Mouse (Mus musculus): ENCODE measurements around the gene Mapk11. TPM values are rescaled to one million over a fixed set of nuclear protein-coding genes. Genes with fewer than 3 reads are reported as not detected.

Gene Mapk11
- polyA plus RNA-seq (2017; shearing (Covaris generic)), result 34.8 TPM

GRCm38 (mm10) chr15:89149271-89150040 lies at the start of gene Mapk11:
Gene Mapk11, minus strand, starts transcription at chr15:89149628.

DNA sequence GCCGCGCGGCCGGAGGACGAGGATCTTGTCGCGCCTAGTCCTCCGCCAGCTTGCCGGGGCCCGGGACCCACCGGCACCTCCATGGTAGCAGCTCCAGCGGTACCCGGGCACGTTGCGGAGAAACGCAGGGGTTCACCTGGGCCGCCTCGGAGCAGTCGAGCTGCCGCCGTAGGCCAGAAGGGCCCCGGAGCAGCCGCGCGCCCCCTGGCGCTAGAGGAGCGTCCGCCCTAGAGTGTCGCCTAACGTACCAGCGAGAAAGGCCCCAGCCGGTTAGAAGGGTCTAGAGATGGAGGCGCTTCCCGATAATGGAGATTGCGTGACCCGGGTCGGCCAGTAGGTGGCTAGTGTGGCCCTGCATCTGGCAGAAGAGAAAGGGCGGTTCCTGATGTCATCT lies 46.9 kb upstream of the Mapk11 start, which contains the start of gene Dennd6b:
Gene Dennd6b, minus strand, starts transcription at position 184 of the 394 bp plus-strand sequence.

GRCm38 (mm10) chr15:89180571-89181229 lies 31.3 kb upstream of the Mapk11 start, which contains the start of gene Plxnb2:
Gene Plxnb2, minus strand, starts transcription at chr15:89180788.

GRCm38 (mm10) chr15:89140659-89141252 lies 8.7 kb downstream of the Mapk11 start, which contains the start of gene Mapk12:
Gene Mapk12, minus strand, starts transcription at chr15:89140703.

GRCm38 (mm10) chr15:89128382-89129350 lies 20.8 kb downstream of the Mapk11 start, which contains the start of gene Hdac10:
Gene Hdac10, minus strand, starts transcription at chr15:89128700.

DNA sequence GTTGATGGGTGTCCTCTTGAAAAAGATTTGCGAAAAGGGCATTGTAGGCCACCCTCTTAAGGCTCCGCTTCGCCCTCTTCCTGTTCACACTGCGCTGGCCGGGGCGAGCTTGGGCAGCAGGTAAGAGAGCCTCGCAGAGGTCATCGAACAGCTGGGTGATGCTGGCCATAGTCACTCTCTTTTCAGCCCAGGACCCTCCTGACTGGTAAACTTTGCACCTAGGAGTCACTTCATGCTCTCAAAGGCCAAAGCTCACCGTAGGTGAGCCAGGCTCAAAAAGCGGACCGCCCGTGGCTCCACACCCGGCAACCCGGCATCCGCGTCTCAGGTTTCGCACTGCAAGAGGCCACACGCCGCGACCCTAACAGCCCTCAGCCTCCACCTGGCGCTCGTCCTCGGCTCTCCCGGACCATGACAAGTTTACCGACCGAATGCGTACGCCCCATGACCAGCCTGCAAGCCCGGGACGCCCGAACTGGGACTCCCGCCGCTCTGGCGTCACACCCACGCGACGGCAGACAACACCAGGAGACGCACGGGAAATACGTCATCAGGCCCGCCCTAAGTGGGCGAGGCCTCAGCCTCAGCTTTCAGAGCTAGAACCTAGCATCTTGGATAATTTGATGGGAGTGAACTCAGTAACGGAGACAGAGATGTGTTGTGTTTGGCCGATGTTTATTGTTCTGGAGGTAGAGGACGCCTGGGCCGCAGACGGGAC lies 26.6 kb downstream of the Mapk11 start, which contains the start of gene Tubgcp6:
Gene Tubgcp6, minus strand, starts transcription at position 464 of the 718 bp plus-strand sequence.

Other genes with a start within 250 kb of the Mapk11 start
- not detected for gene Ttll8, start 195.2 kb downstream of the Mapk11 start, polyA plus RNA-seq (2017; shearing (Covaris generic))
- not detected for gene Mlc1, start 170.6 kb downstream of the Mapk11 start, polyA plus RNA-seq (2017; shearing (Covaris generic))
- not detected for gene Mov10l1, start 166.7 kb downstream of the Mapk11 start, polyA plus RNA-seq (2017; shearing (Covaris generic))
- gene Panx2, start 89.9 kb downstream of the Mapk11 start, polyA plus RNA-seq (2017; shearing (Covaris generic)), result not detected
- gene Trabd, start 74.5 kb downstream of the Mapk11 start, polyA plus RNA-seq (2017; shearing (Covaris generic)), result 55.0 TPM
- 26.0 TPM for gene Selenoo, start 60.5 kb downstream of the Mapk11 start, polyA plus RNA-seq (2017; shearing (Covaris generic))
- 21.5 TPM for gene Tubgcp6, start 26.5 kb downstream of the Mapk11 start, polyA plus RNA-seq (2017; shearing (Covaris generic))
- 33.4 TPM for gene Hdac10, start 20.9 kb downstream of the Mapk11 start, polyA plus RNA-seq (2017; shearing (Covaris generic))
- 6.1 TPM for gene Mapk12, start 8.9 kb downstream of the Mapk11 start, polyA plus RNA-seq (2017; shearing (Covaris generic))
- 0.76 TPM for gene Plxnb2, start 31.2 kb upstream of the Mapk11 start, polyA plus RNA-seq (2017; shearing (Covaris generic))
- gene Dennd6b, start 46.9 kb upstream of the Mapk11 start, polyA plus RNA-seq (2017; shearing (Covaris generic)), result 42.0 TPM
- gene Ppp6r2, start 61.9 kb upstream of the Mapk11 start, polyA plus RNA-seq (2017; shearing (Covaris generic)), result 14.2 TPM
- gene Sbf1, start 165.7 kb upstream of the Mapk11 start, polyA plus RNA-seq (2017; shearing (Covaris generic)), result 140 TPM
- gene Adm2, start 173.1 kb upstream of the Mapk11 start, polyA plus RNA-seq (2017; shearing (Covaris generic)), result not detected
- not detected for gene Miox, start 184.8 kb upstream of the Mapk11 start, polyA plus RNA-seq (2017; shearing (Covaris generic))
- gene Lmf2, start 206.0 kb upstream of the Mapk11 start, polyA plus RNA-seq (2017; shearing (Covaris generic)), result 50.1 TPM
- gene Ncaph2, start 206.1 kb upstream of the Mapk11 start, polyA plus RNA-seq (2017; shearing (Covaris generic)), result 131 TPM
- 3.0 TPM for gene Sco2, start 224.2 kb upstream of the Mapk11 start, polyA plus RNA-seq (2017; shearing (Covaris generic))
- 0.79 TPM for gene Tymp, start 227.4 kb upstream of the Mapk11 start, polyA plus RNA-seq (2017; shearing (Covaris generic))
- not detected for gene Odf3b, start 229.7 kb upstream of the Mapk11 start, polyA plus RNA-seq (2017; shearing (Covaris generic))
- not detected for gene Klhdc7b, start 235.3 kb upstream of the Mapk11 start, polyA plus RNA-seq (2017; shearing (Covaris generic))

Measured in effector memory CD4-positive, alpha-beta T cell, adult 5 months (primary cell).